Mouse (Mus musculus): ENCODE results near the gene Foxo4. TPM values are rescaled to one million over a fixed set of nuclear protein-coding genes. Genes with fewer than 3 reads are reported as not detected.

The Foxo4 gene
- total RNA-seq (2021) = 10 to 100 TPM; 16.7 to 17.2 TPM
- long read RNA-seq, experiment 1, partial matches to known transcripts = 2 of 2 reads
- long read RNA-seq, experiment 1, other reads (novel, unspliced or antisense) = 0 of 2 reads
- long read RNA-seq, experiment 2, partial matches to known transcripts = 0 of 1 reads
- long read RNA-seq, experiment 2, other reads (novel, unspliced or antisense) = 1 of 1 reads

- peak; percentile 71 to 90 for DNase-seq (ENCODE audit: low spot score in 2 of 2)
Measured at GRCm38 (mm10) chrX:101253952-101254729, at the start of gene Foxo4. TSS of gene Foxo4 (plus strand) at chrX:101254528.

- DNase-seq (ENCODE audit: low spot score in 2 of 2) = peak; percentile 86 to 94
Measured at GRCm38 (mm10) chrX:101221834-101222795, 32.2 kb upstream of the Foxo4 start, which contains the start of gene Snx12. TSS of gene Snx12 (minus strand) at chrX:101222563.

GRCm38 (mm10) chrX:101222796-101223162, 31.5 kb upstream of the Foxo4 start:
- DNase-seq (ENCODE audit: low spot score in 2 of 2) = no peak

GRCm38 (mm10) chrX:101245011-101245410, 9.3 kb upstream of the Foxo4 start:
- DNase-seq (ENCODE audit: low spot score in 2 of 2) = no peak

GRCm38 (mm10) chrX:101254740-101255139, 412 bp downstream of the Foxo4 start:
- no peak for DNase-seq (ENCODE audit: low spot score in 2 of 2)

- DNase-seq (ENCODE audit: low spot score in 2 of 2) = no peak
Measured at GRCm38 (mm10) chrX:101256603-101257002, 2.3 kb downstream of the Foxo4 start.

GRCm38 (mm10) chrX:101260441-101261325, 6.4 kb downstream of the Foxo4 start:
- DNase-seq (ENCODE audit: low spot score in 2 of 2) = no peak

- DNase-seq (ENCODE audit: low spot score in 2 of 2) = no peak
Measured at GRCm38 (mm10) chrX:101263892-101264291, 9.6 kb downstream of the Foxo4 start, which contains the start of gene Gm614. TSS of gene Gm614 (minus strand) at chrX:101263992.

GRCm38 (mm10) chrX:101266631-101267030, 12.3 kb downstream of the Foxo4 start:
- no peak for DNase-seq (ENCODE audit: low spot score in 2 of 2)

GRCm38 (mm10) chrX:101268025-101268754, 13.9 kb downstream of the Foxo4 start, which contains the start of gene Il2rg:
TSS of gene Il2rg (minus strand) at chrX:101268255.
- no peak for DNase-seq (ENCODE audit: low spot score in 2 of 2)

GRCm38 (mm10) chrX:101268755-101269124, 14.4 kb downstream of the Foxo4 start, which contains the start of gene Gm20489:
TSS of gene Gm20489 (minus strand) at chrX:101269023.
- DNase-seq (ENCODE audit: low spot score in 2 of 2) = no peak

GRCm38 (mm10) chrX:101273410-101273809, 19.1 kb downstream of the Foxo4 start:
- no peak for DNase-seq (ENCODE audit: low spot score in 2 of 2)

GRCm38 (mm10) chrX:101273875-101274738, 19.8 kb downstream of the Foxo4 start, which contains the start of gene Med12:
TSS of gene Med12 (plus strand) at chrX:101274030.
- DNase-seq (ENCODE audit: low spot score in 2 of 2) = peak; percentile 71 to 82

GRCm38 (mm10) chrX:101282813-101283212, 28.5 kb downstream of the Foxo4 start:
- DNase-seq (ENCODE audit: low spot score in 2 of 2) = no peak

GRCm38 (mm10) chrX:101285534-101285933, 31.2 kb downstream of the Foxo4 start:
- DNase-seq (ENCODE audit: low spot score in 2 of 2) = peak; percentile 28 to 53

- DNase-seq (ENCODE audit: low spot score in 2 of 2) = no peak
Measured at GRCm38 (mm10) chrX:101285953-101286670, 31.8 kb downstream of the Foxo4 start.

- DNase-seq (ENCODE audit: low spot score in 2 of 2) = no peak
Measured at GRCm38 (mm10) chrX:101287543-101287942, 33.2 kb downstream of the Foxo4 start.

- DNase-seq (ENCODE audit: low spot score in 2 of 2) = no peak
Measured at GRCm38 (mm10) chrX:101288432-101288831, 34.1 kb downstream of the Foxo4 start.
